Mouse (Mus musculus) forebrain, embryonic 11.5 days (tissue): Measurements from ENCODE around the gene Cltrn. TPM values are rescaled to one million over a fixed set of nuclear protein-coding genes. Genes with fewer than 3 reads are reported as not detected.

Experiments
- ATAC-seq: fragments of 200-750 bp; cut with Nextera tagmentation; replicated peaks from 2 replicates; pipeline ENCODE4 v1.8.0; 2017; ENCODE audit warnings: moderate TSS enrichment; ENCODE audit not compliant: low FRiP score
- DNase-seq: peaks from one replicate; pipeline ENCODE4 v3.0.0-alpha.2; 2017; ENCODE audit warnings: low spot score
- H3K27ac ChIP-seq: fragments of 300-500 bp; sonication (generic); 2 replicates; pipeline ENCODE4 v1.5.1; 2014; ENCODE audit warnings: low read depth, low read length
- H3K27me3 ChIP-seq: fragments of 300-500 bp; sonication (generic); 2 replicates; pipeline ENCODE4 v1.6.1; 2014; ENCODE audit warnings: mild to moderate bottlenecking, low read length, mixed read lengths; ENCODE audit not compliant: control insufficient read depth, insufficient read depth
- H3K36me3 ChIP-seq: fragments of 300-500 bp; sonication (generic); 2 replicates; pipeline ENCODE4 v1.6.1; 2014; ENCODE audit warnings: mild to moderate bottlenecking, low read length, moderate library complexity, mixed read lengths; ENCODE audit not compliant: control insufficient read depth, insufficient read depth
- H3K4me1 ChIP-seq: fragments of 300-500 bp; sonication (generic); replicated peaks from 2 replicates; pipeline ENCODE4 v1.6.1; 2014; ENCODE audit warnings: low read length, mixed read lengths; ENCODE audit not compliant: control insufficient read depth, insufficient read depth
- H3K4me2 ChIP-seq: fragments of 300-500 bp; sonication (generic); 2 replicates; pipeline ENCODE4 v1.6.1; 2014; ENCODE audit warnings: low read depth, mild to moderate bottlenecking, low read length, moderate library complexity, mixed read lengths; ENCODE audit not compliant: severe bottlenecking
- H3K4me3 ChIP-seq: fragments of 300-500 bp; sonication (generic); 2 replicates; pipeline ENCODE4 v1.5.1; 2014; ENCODE audit warnings: low read depth, low read length
- H3K9ac ChIP-seq: fragments of 300-500 bp; sonication (generic); 2 replicates; pipeline ENCODE4 v1.6.1; 2014; ENCODE audit warnings: low read length
- H3K9me3 ChIP-seq: fragments of 300-500 bp; sonication (generic); 2 replicates; pipeline ENCODE4 v1.6.1; 2016; ENCODE audit warnings: low read length, mixed read lengths; ENCODE audit not compliant: control insufficient read depth
- WGBS: fragments of 180-500 bp; shearing (Covaris S2); extraction: QIAGEN DNeasy Blood & Tissue Kit; methylation state at CpG from one replicate; pipeline ENCODE4 v1.1.7; 2014; 5-methylcytosine and 5-hydroxymethylcytosine counted together
- polyA plus RNA-seq: library from polyadenylated mRNA; unstranded; fragments of >200 nt; fragmentation: Nextera tagmentation; extraction: Ambion mirVana; gene quantifications from 2 replicates; pipeline ENCODE4 v1.2.1, GENCODE M21; 2014

Gene Cltrn
- polyA plus RNA-seq, 1 experiment from 2014 or later, result 0.99 TPM

- ATAC-seq (peak; percentile 98), DNase-seq (peak; percentile 92)
- Histone ChIP-seq H3K9me3 (no peaks in the 10 kb centered on the region), H3K27me3 (no peaks in the 10 kb centered on the region), H3K9ac (peak within 1 kb of the TSS; percentile 63), H3K4me1 (no peaks in the 10 kb centered on the region), H3K27ac (peak within 1 kb of the TSS; percentile 46; the same call in 1 of the 2 replicates), H3K4me3 (peak within 1 kb of the TSS; percentile 49), H3K36me3 (no peaks in the 10 kb centered on the region), H3K4me2 (peak within 1 kb of the TSS; percentile 47)
- WGBS, result 14% methylated on average over 47 of the region's 54 CpGs
These were observed 12.4 kb upstream of the Cltrn start, which contains the start of gene Siah1b for GRCm38 (mm10) chrX:164076040-164076775. Gene Siah1b, minus strand, starts transcription at chrX:164076493.

GRCm38 (mm10) chrX:164082030-164082429, 6.6 kb upstream of the Cltrn start:
- Histone ChIP-seq H3K4me2 (no peak overlapping the region), H3K27ac (no peak overlapping the region), H3K9me3 (no peaks in the 10 kb centered on the region), H3K27me3 (no peaks in the 10 kb centered on the region; the same call in 1 of the 2 replicates), H3K36me3 (no peaks in the 10 kb centered on the region), H3K9ac (no peak overlapping the region), H3K4me1 (no peaks in the 10 kb centered on the region), H3K4me3 (no peak overlapping the region)
- WGBS, result 93% methylated on average over 9 of the region's 9 CpGs
- DNase-seq (no peak), ATAC-seq (no peak)

DNA sequence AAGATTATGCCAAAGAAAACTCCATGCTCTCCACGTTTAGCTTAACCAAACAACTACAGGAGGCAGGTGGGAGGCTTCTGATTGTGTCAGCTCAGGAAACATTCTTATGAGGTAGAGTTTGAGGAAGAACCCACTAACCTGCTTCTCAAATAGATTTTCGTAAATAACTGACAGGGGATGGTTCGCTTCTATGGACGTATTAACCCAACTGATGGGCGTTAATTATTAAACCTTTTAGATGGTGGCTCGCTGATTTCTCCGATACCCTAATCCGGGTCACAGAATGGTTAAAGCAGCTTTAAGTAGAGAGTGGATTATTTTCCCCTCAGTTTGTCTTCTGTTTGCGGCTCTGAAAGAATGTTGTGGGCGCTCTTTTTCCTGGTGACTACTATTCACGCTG, 1.3 kb downstream of the Cltrn start:
- 56% methylated on average over 11 of the region's 11 CpGs for WGBS
- Histone ChIP-seq H3K4me3 (no peak overlapping the region), H3K9me3 (no peaks in the 10 kb centered on the region), H3K27me3 (peaks cover 2% of the 10 kb centered on the region; the same call in 1 of the 2 replicates), H3K4me2 (no peak overlapping the region), H3K27ac (no peak overlapping the region), H3K36me3 (no peaks in the 10 kb centered on the region), H3K9ac (no peak overlapping the region), H3K4me1 (no peaks in the 10 kb centered on the region)
- ATAC-seq, result no peak
- DNase-seq, result no peak

- no peak for ATAC-seq
- no peak overlapping the region for H3K4me2 ChIP-seq
- no peaks in the 10 kb centered on the region for H3K9me3 ChIP-seq
- H3K36me3 ChIP-seq, result no peaks in the 10 kb centered on the region
- peaks cover 2% of the 10 kb centered on the region; the same call in 1 of the 2 replicates for H3K27me3 ChIP-seq
- H3K27ac ChIP-seq, result no peak overlapping the region
- H3K4me1 ChIP-seq, result no peaks in the 10 kb centered on the region
- no peak overlapping the region for H3K9ac ChIP-seq
- DNase-seq, result no peak
- WGBS, result 53% methylated on average over 7 of the region's 7 CpGs
- H3K4me3 ChIP-seq, result no peak overlapping the region
These were observed 3.9 kb downstream of the Cltrn start for GRCm38 (mm10) chrX:164092300-164093169.

GRCm38 (mm10) chrX:164093435-164093834, 4.8 kb downstream of the Cltrn start:
- Histone ChIP-seq H3K4me1 (no peaks in the 10 kb centered on the region), H3K9me3 (no peaks in the 10 kb centered on the region), H3K4me2 (no peak overlapping the region), H3K36me3 (no peaks in the 10 kb centered on the region), H3K27me3 (peaks cover 2% of the 10 kb centered on the region; the same call in 1 of the 2 replicates), H3K27ac (no peak overlapping the region), H3K4me3 (no peak overlapping the region), H3K9ac (no peak overlapping the region)
- ATAC-seq (no peak), DNase-seq (no peak)
- 80% methylated on average over 5 of the region's 5 CpGs for WGBS

GRCm38 (mm10) chrX:164095838-164096237, 7.2 kb downstream of the Cltrn start:
- ATAC-seq (no peak), DNase-seq (no peak)
- Histone ChIP-seq H3K4me1 (no peaks in the 10 kb centered on the region), H3K9ac (no peak overlapping the region), H3K4me2 (no peak overlapping the region), H3K27ac (no peak overlapping the region), H3K4me3 (no peak overlapping the region), H3K27me3 (peaks cover 5% of the 10 kb centered on the region), H3K36me3 (no peaks in the 10 kb centered on the region), H3K9me3 (no peaks in the 10 kb centered on the region)
- 83% methylated on average over 2 of the region's 2 CpGs for WGBS

DNA sequence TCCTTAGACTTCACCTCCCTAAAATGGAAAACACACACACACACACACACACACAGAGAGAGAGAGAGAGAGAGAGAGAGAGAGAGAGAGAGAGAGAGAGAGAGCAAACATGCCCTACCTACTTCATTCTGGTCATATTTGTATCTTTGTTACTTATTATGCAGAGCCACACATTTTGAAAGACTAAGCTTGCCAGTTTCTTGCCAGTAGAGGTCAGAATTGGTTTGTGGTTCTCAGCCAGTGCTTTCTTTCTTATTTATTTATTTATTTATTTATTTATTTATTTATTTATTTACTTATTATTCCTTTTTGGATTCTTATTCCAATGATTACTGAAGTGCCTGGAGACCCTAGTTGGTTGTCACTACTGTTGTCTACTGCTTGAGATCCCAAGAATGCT, 12.9 kb downstream of the Cltrn start:
- ATAC-seq (no peak), DNase-seq (no peak)
- Histone ChIP-seq H3K36me3 (no peaks in the 10 kb centered on the region), H3K27me3 (peaks cover 4% of the 10 kb centered on the region), H3K9ac (no peak overlapping the region), H3K4me1 (no peaks in the 10 kb centered on the region), H3K4me2 (no peak overlapping the region), H3K9me3 (no peaks in the 10 kb centered on the region), H3K27ac (no peak overlapping the region), H3K4me3 (no peak overlapping the region)

DNA sequence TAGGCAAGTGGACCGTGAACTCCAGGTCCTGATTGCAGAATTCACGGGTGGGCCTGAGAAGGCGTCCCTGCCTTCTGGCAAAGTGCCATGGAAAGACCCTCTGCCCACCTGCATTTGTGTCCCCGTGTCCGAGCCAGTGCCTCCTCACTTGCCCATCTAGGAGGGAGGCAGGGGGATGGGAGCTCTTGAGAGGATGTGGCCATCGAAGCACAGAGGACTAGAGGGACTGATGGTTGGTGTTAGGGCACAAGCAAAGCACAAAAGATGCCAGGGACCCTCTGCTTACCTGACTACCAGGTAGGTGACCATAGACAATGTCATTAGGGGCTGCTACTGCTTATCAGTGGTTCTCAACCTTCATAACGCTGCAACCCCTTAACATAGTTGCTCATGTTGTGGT, 13.6 kb downstream of the Cltrn start:
- H3K4me1 ChIP-seq, result no peaks in the 10 kb centered on the region
- no peaks in the 10 kb centered on the region for H3K9me3 ChIP-seq
- H3K4me3 ChIP-seq, result no peak overlapping the region
- no peak overlapping the region for H3K9ac ChIP-seq
- DNase-seq (no peak), ATAC-seq (no peak)
- H3K4me2 ChIP-seq, result no peak overlapping the region
- H3K27me3 ChIP-seq, result peaks cover 4% of the 10 kb centered on the region
- WGBS, result 82% methylated on average over 7 of the region's 7 CpGs
- H3K36me3 ChIP-seq, result no peaks in the 10 kb centered on the region
- no peak overlapping the region for H3K27ac ChIP-seq
